13 mouse cellular contexts compared by ENCODE assay signal in genomic region chr6:98769322-98769721, GRCm38 (mm10).
DNase-seq lines count a peak whose midpoint lies in the region; ATAC-seq lines count a peak whose summit lies in the region.
"Had no signal": no experiment of that assay in that cellular context is flagged by ENCODE, and none has a peak within 500 bp of the region (broad histone marks: within the 10 kb centered on the region; RNA-seq: fewer than 3 reads in every experiment).

No protein-coding gene starts in this region.

- no peak overlapping the region for H3K4me2 ChIP-seq in hindbrain, embryonic 14.5 days (replicated peaks)
- H3K4me2 ChIP-seq in hindbrain, embryonic 11.5 days (replicated peaks; ENCODE audit: low read depth, low read length): no peak overlapping the region
- H3K4me2 ChIP-seq: embryonic facial prominence, embryonic 12.5 days had no signal

- ATAC-seq in hindbrain, embryonic 14.5 days (ENCODE audit: low FRiP score): 0 out of 2 replicates have a peak, but pooled peaks have one; percentile 37
- no peak for ATAC-seq in hindbrain, embryonic 11.5 days (ENCODE audit: low FRiP score)

- H3K4me3 ChIP-seq in hindbrain, embryonic 14.5 days (replicated peaks; ENCODE audit: low read length): no peak overlapping the region
- no peak overlapping the region for H3K4me3 ChIP-seq in hindbrain, embryonic 11.5 days (ENCODE audit: low read depth, low read length)
- H3K4me3 ChIP-seq: embryonic facial prominence, embryonic 12.5 days; heart, adult 2 months; megakaryocyte, embryonic 14.5 days; myocyte had no signal

- H3K9ac ChIP-seq in hindbrain, embryonic 14.5 days: no peak overlapping the region
- H3K9ac ChIP-seq in hindbrain, embryonic 11.5 days (ENCODE audit: low read depth, low read length): no peak overlapping the region
- H3K9ac ChIP-seq: embryonic facial prominence, embryonic 12.5 days had no signal

- 58% methylated on average over 6 of the region's 6 CpGs for WGBS in hindbrain, embryonic 14.5 days
- WGBS in hindbrain, embryonic 11.5 days: 92% methylated on average over 6 of the region's 6 CpGs

- H3K27ac ChIP-seq in hindbrain, embryonic 14.5 days: no peak overlapping the region
- H3K27ac ChIP-seq in hindbrain, embryonic 11.5 days (ENCODE audit: low read depth, low read length): no peak overlapping the region
- H3K27ac ChIP-seq: embryonic facial prominence, embryonic 12.5 days; heart, adult 2 months had no signal

- H3K9me3 ChIP-seq in hindbrain, embryonic 14.5 days (ENCODE audit: control insufficient read depth, low read length): no peaks in the 10 kb centered on the region
- H3K9me3 ChIP-seq in hindbrain, embryonic 11.5 days (ENCODE audit: control insufficient read depth, low read length): no peaks in the 10 kb centered on the region
- H3K9me3 ChIP-seq: embryonic facial prominence, embryonic 12.5 days had no signal

- no peaks in the 10 kb centered on the region for H3K36me3 ChIP-seq in hindbrain, embryonic 14.5 days (replicated peaks; ENCODE audit: control insufficient read depth, insufficient read depth)
- no peaks in the 10 kb centered on the region for H3K36me3 ChIP-seq in hindbrain, embryonic 11.5 days (ENCODE audit: control insufficient read depth, insufficient read depth, low read length)
- H3K36me3 ChIP-seq: embryonic facial prominence, embryonic 12.5 days had no signal

- peak; percentile 7 to 21 for DNase-seq in cerebellum, postnatal 25 days
- no peak for DNase-seq in cerebellum, adult 8-10 months
- DNase-seq in hindbrain, embryonic 14.5 days (ENCODE audit: low spot score): peak; percentile 55
- no peak for DNase-seq in hindbrain, embryonic 11.5 days (ENCODE audit: low spot score)
- DNase-seq in retina, postnatal 1 day: peak; percentile 11
- DNase-seq in retina, embryonic 14.5 days (ENCODE audit: low spot score): no peak
- DNase-seq in layer of hippocampus, adult 9-10 months (ENCODE audit: low spot score): no peak
- no peak for DNase-seq in ovary, postnatal 14 days (ENCODE audit: low spot score)
- DNase-seq: heart, adult 2 months; kidney, postnatal 10 days had no signal

- peaks cover 13% of the 10 kb centered on the region for H3K4me1 ChIP-seq in hindbrain, embryonic 14.5 days (replicated peaks; ENCODE audit: control insufficient read depth, insufficient read depth, low read length)
- H3K4me1 ChIP-seq in hindbrain, embryonic 11.5 days (replicated peaks; ENCODE audit: control insufficient read depth, insufficient read depth, low read length): no peaks in the 10 kb centered on the region
- H3K4me1 ChIP-seq: embryonic facial prominence, embryonic 12.5 days; megakaryocyte, embryonic 14.5 days had no signal

- H3K27me3 ChIP-seq in hindbrain, embryonic 14.5 days (ENCODE audit: control insufficient read depth, insufficient read depth, low read length): peaks cover 12% of the 10 kb centered on the region
- no peaks in the 10 kb centered on the region for H3K27me3 ChIP-seq in hindbrain, embryonic 11.5 days (ENCODE audit: control insufficient read depth, insufficient read depth, low read length)
- H3K27me3 ChIP-seq: embryonic facial prominence, embryonic 12.5 days; megakaryocyte, embryonic 14.5 days had no signal

Comparison
In these comparisons a context has a peak if more than half of its experiments do, and no peak if none do; other contexts are left out.
1. DNase-seq: peak in cerebellum, postnatal 25 days (2 of 2), hindbrain, embryonic 14.5 days (single experiment) and retina, postnatal 1 day (single experiment); none in cerebellum, adult 8-10 months (single experiment), hindbrain, embryonic 11.5 days (single experiment), retina, embryonic 14.5 days (single experiment), layer of hippocampus, adult 9-10 months (single experiment) and ovary, postnatal 14 days (single experiment).